Mouse (Mus musculus) liver, embryonic 12.5 days (tissue): ENCODE data around the gene Teddm1b. TPM values are rescaled to one million over a fixed set of nuclear protein-coding genes. Genes with fewer than 3 reads are reported as not detected.

Experiments
- ATAC-seq: fragments of 200-750 bp; cut with Nextera tagmentation; 2 replicates; pipeline ENCODE4 v1.8.0; 2017; ENCODE audit warnings: moderate number of reproducible peaks, mild to moderate bottlenecking, moderate library complexity
- H3K27ac ChIP-seq: fragments of 300-500 bp; sonication (generic); 2 replicates; pipeline ENCODE4 v1.5.1; 2016; ENCODE audit warnings: mild to moderate bottlenecking
- H3K27me3 ChIP-seq: fragments of 300-500 bp; sonication (generic); replicated peaks from 2 replicates; pipeline ENCODE4 v1.6.1; 2016; ENCODE audit warnings: mild to moderate bottlenecking, moderate library complexity
- H3K36me3 ChIP-seq: fragments of 300-500 bp; sonication (generic); 2 replicates; pipeline ENCODE4 v1.6.1; 2016; ENCODE audit warnings: mild to moderate bottlenecking, moderate library complexity
- H3K4me1 ChIP-seq: fragments of 300-500 bp; sonication (generic); 2 replicates; pipeline ENCODE4 v1.6.1; 2016
- H3K4me2 ChIP-seq: fragments of 300-500 bp; sonication (generic); 2 replicates; pipeline ENCODE4 v1.6.1; 2016; ENCODE audit warnings: mild to moderate bottlenecking, moderate library complexity
- H3K4me3 ChIP-seq: fragments of 300-500 bp; sonication (generic); 2 replicates; pipeline ENCODE4 v1.5.1; 2016; ENCODE audit warnings: mild to moderate bottlenecking, moderate library complexity
- H3K9ac ChIP-seq: fragments of 300-500 bp; sonication (generic); 2 replicates; pipeline ENCODE4 v1.6.1; 2016; ENCODE audit warnings: mild to moderate bottlenecking, moderate library complexity
- H3K9me3 ChIP-seq: fragments of 300-500 bp; sonication (generic); replicated peaks from 2 replicates; pipeline ENCODE4 v1.6.1; 2016; ENCODE audit warnings: mild to moderate bottlenecking, moderate library complexity
- WGBS: fragments of 180-500 bp; shearing (Covaris S2); methylation state at CpG from one replicate; pipeline ENCODE4 v1.1.7; 2016; ENCODE audit not compliant: insufficient replicate concordance; 5-methylcytosine and 5-hydroxymethylcytosine counted together
- microRNA-seq: library from miRNA; unstranded; fragments of <30 nt; microRNA quantifications from one replicate; pipeline ENCODE4, GENCODE M21; 2017
- polyA plus RNA-seq: library from polyadenylated mRNA; unstranded; fragments of >200 nt; fragmentation: Nextera tagmentation; extraction: Ambion mirVana; gene quantifications from 2 replicates; pipeline ENCODE4 v1.2.1, GENCODE M21; 2016

Gene Teddm1b
- polyA plus RNA-seq, 1 experiment from 2014 or later, result 0.25 TPM

DNA sequence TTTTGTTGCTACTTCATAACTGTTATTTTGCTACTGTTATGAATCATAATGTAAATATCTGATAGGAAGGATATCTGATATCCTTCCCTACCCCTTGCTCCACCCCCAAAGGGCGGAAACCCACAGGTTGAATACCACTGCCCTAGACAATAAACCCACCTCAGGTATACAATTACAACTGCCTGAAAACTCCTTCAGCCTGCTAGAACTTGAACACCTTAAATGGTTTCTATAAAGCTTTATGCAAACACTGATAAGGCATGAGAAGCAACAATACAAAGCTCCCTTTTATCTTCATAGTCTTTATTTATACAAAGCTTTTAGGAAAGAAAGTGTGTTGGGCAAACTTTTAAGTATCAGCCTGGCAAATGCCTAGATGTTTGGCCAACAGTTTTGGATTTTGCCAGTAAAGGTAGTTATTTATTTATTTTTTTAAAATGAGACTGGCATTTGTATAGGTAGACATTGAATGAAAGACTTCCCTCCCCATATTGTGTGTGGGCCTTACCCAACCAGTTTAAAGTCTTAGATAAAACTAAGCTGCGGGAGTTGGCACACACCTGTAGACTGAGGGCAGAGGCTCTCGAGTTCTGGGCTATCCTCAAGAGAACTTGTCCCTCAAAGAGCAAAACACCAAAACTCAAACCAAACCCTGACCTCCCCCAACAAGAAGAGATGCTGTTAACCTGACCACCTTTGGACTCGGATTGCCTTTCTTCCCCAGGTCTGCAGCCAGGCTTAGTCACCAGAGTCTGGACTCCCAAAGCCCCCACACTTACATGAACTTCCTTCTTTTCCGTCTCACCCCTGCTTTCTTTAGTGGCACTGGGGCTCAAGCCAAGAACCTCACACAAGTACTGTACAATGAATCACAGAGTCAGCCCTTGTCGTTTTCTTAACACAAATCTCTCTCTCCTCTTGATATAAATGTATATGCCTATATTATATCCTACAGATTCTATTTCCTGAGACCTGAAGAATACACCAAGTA lies 50.5 kb downstream of the Teddm1b start:
- Histone ChIP-seq H3K9ac (no peak overlapping the region), H3K27ac (no peak overlapping the region), H3K4me2 (no peak overlapping the region), H3K4me1 (no peaks in the 10 kb centered on the region), H3K27me3 (no peaks in the 10 kb centered on the region), H3K4me3 (no peak overlapping the region), H3K36me3 (no peaks in the 10 kb centered on the region), H3K9me3 (no peaks in the 10 kb centered on the region)
- no peak for ATAC-seq
- WGBS, result 55% methylated on average over 6 of the region's 6 CpGs

Small RNA genes lying within 50 kb of the gene (microRNA-seq; reads per million reads assigned to microRNA genes)
- 29.9 reads per million, percentile 36 among the genes with 10 or more reads in this experiment for gene Mir8114

Other genes with a start within 250 kb of the Teddm1b start
- 0.10 and 0.22 TPM in 2 replicates for gene Rgs8, start 221.3 kb upstream of the Teddm1b start, polyA plus RNA-seq
- 0.57 and 0.81 TPM in 2 replicates for gene Rgs16, start 134.0 kb upstream of the Teddm1b start, polyA plus RNA-seq
- 10.4 TPM in 2 replicates for gene Rnasel, start 124.9 kb upstream of the Teddm1b start, polyA plus RNA-seq
- gene Rgsl1, start 30.2 kb upstream of the Teddm1b start, polyA plus RNA-seq, result 0.04 TPM in 1 of 2 replicates, not detected in the other
- gene Teddm1a, start 17.4 kb downstream of the Teddm1b start, polyA plus RNA-seq, result not detected in 2 replicates
- 100 and 107 TPM in 2 replicates for gene Glul, start 25.6 kb downstream of the Teddm1b start, polyA plus RNA-seq
- 0.36 and 0.44 TPM in 2 replicates for gene Teddm2, start 25.9 kb downstream of the Teddm1b start, polyA plus RNA-seq